Mouse (Mus musculus) embryonic facial prominence, embryonic 10.5 days (tissue): ENCODE data around the gene Fam240a. TPM values are rescaled to one million over a fixed set of nuclear protein-coding genes. Genes with fewer than 3 reads are reported as not detected.

ENCODE experiments used
- DNase-seq: peaks from one replicate; pipeline ENCODE4 v3.0.0-alpha.2; 2017; ENCODE audit warnings: low spot score
- H3K27ac ChIP-seq: fragments of 300-500 bp; sonication (generic); replicated peaks from 2 replicates; pipeline ENCODE4 v1.5.1; 2016; ENCODE audit warnings: mild to moderate bottlenecking
- H3K27me3 ChIP-seq: fragments of 300-500 bp; sonication (generic); replicated peaks from 2 replicates; pipeline ENCODE4 v1.6.1; 2016; ENCODE audit warnings: low read depth, mild to moderate bottlenecking; ENCODE audit not compliant: poor library complexity, severe bottlenecking
- H3K36me3 ChIP-seq: fragments of 300-500 bp; sonication (generic); replicated peaks from 2 replicates; pipeline ENCODE4 v1.6.1; 2016; ENCODE audit warnings: mild to moderate bottlenecking, moderate library complexity
- H3K4me1 ChIP-seq: fragments of 300-500 bp; sonication (generic); 2 replicates; pipeline ENCODE4 v1.6.1; 2016
- H3K4me3 ChIP-seq: fragments of 300-500 bp; sonication (generic); 2 replicates; pipeline ENCODE4 v1.5.1; 2016; ENCODE audit warnings: mild to moderate bottlenecking, moderate library complexity
- H3K9me3 ChIP-seq: fragments of 300-500 bp; sonication (generic); 2 replicates; pipeline ENCODE4 v1.6.1; 2016; ENCODE audit warnings: mild to moderate bottlenecking
- WGBS: fragments of 180-500 bp; shearing (Covaris S2); methylation state at CpG from one replicate; pipeline ENCODE4 v1.1.7; 2016; 5-methylcytosine and 5-hydroxymethylcytosine counted together
- polyA plus RNA-seq: library from polyadenylated mRNA; unstranded; fragments of >200 nt; fragmentation: Nextera tagmentation; extraction: Ambion mirVana; gene quantifications from 2 replicates; pipeline ENCODE4 v1.2.1, GENCODE M21; 2016

Gene Fam240a
- polyA plus RNA-seq = not detected in 2 replicates

DNA sequence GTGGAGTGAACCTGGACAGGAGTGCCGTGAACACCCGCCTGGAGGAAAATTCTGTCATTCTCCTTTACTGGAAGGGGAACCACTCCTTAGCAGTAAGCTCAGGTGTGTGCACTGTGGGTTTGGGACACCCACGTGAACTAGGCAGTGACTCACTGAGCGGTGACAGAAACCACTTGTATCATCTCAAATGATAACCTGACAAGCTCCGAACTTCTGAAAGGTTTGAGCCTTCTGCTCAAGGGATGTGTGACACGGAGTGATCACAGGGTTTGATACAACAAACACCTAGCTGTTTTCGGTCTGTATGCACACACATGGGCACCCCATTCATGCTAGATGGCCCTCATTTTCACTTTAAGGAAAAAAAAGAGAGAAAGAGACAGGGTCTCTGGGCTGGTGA is at the start of gene Fam240a:
Gene Fam240a, minus strand, starts transcription at position 76 of the 400 bp plus-strand sequence.
- Histone ChIP-seq H3K27ac (no peak within 1 kb of the TSS), H3K27me3 (no peaks in the 10 kb centered on the region), H3K36me3 (no peaks in the 10 kb centered on the region), H3K4me1 (peaks cover 13% of the 10 kb centered on the region), H3K9me3 (no peaks in the 10 kb centered on the region), H3K4me3 (no peak within 1 kb of the TSS)
- WGBS = 92% methylated on average over 7 of the region's 7 CpGs
- DNase-seq = no peak

DNA sequence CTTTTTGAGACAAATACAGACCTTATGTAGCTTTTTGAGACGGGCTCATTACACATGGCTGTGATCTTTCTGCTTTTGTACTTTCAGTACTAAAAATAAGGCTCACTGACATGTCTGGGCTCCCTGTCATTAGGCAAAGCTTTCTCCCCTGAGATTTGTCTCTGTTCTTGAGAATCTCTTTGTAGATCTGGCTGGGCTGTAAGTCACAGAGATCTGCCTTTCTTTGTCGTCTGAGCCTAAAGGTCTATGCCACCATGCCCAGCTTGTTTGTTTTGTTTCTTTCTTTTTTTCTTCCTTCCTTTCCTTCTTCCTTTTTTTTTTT is 49.2 kb upstream of the Fam240a start:
- H3K36me3 ChIP-seq = no peaks in the 10 kb centered on the region
- no peak overlapping the region for H3K27ac ChIP-seq
- no peak overlapping the region for H3K4me3 ChIP-seq
- H3K27me3 ChIP-seq = no peaks in the 10 kb centered on the region
- H3K9me3 ChIP-seq = no peaks in the 10 kb centered on the region
- DNase-seq = no peak
- 78% methylated on average over 2 of the region's 2 CpGs for WGBS
- H3K4me1 ChIP-seq = no peaks in the 10 kb centered on the region

DNA sequence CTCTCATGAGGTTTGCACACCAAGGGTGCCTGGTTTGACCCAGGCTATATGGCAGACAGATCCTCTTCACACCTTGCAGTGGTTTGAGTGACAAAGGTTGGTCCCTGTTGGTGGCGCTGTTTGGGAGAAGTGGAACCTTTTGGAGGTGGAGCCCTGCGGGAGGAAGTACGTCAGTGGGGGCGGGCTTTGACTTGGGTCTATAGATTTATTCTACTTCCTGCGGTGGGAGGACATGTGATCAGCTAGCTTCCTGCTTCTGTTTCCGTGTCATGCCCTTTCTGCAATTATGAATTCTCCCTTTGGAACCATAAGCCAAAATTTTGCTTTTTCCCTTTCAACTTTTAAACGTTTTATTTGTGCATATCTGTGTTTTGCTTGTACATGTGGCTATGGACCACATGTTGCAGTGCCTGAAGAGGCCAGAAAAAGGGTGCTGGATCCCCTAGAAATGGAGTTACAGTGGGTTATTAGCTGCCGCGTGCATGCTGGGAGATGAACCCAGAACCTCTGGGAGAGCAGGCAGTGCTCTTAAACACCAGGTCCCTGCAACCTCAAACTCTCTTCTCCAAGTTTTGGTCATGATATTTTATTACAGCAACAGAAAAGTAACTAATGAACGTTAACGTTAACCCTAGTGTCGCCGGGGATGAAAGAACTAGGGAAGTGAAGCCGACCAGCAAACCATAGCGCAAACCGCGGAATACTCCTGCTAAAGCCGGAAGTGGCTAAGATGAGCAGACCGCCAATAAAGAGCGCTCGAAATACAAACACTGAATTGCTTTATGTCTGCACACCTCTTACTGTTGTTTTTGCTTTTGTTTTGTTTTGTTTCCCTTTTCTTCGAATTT is 48.6 kb upstream of the Fam240a start:
- Histone ChIP-seq H3K36me3 (no peaks in the 10 kb centered on the region), H3K27ac (no peak overlapping the region), H3K9me3 (no peaks in the 10 kb centered on the region), H3K4me1 (no peaks in the 10 kb centered on the region), H3K27me3 (no peaks in the 10 kb centered on the region), H3K4me3 (no peak overlapping the region)
- DNase-seq = no peak
- WGBS = 92% methylated on average over 22 of the region's 22 CpGs

DNA sequence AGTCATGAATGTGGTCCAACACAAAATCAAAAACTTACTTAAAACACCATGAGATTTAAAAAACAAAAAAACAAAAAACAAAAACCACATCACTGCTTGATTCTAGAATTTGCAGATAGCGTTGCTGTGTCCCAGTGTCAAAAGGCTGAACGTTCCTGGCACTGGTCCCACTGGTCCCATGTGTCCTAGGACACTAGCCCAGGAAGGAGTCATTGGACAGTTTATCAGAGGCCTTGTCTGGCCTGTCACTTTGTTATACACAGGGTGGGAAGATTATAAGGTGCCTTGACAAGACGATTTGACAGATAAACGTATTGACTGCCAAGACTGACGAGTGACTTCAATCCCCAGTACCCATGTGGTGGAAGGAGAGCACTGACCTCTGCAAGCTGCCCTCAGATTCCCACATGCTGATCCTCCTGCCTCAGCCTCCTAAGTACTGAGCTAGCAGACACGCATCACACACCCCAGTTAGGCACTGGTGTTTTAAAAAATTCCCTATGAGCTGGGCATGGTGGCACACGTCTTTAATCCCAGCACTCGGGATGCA is 47.0 kb upstream of the Fam240a start:
- no peaks in the 10 kb centered on the region for H3K4me1 ChIP-seq
- no peaks in the 10 kb centered on the region for H3K36me3 ChIP-seq
- H3K27ac ChIP-seq = no peak overlapping the region
- H3K4me3 ChIP-seq = no peak overlapping the region
- H3K27me3 ChIP-seq = no peaks in the 10 kb centered on the region
- no peak for DNase-seq
- WGBS = 89% methylated on average over 8 of the region's 8 CpGs
- H3K9me3 ChIP-seq = no peaks in the 10 kb centered on the region

DNA sequence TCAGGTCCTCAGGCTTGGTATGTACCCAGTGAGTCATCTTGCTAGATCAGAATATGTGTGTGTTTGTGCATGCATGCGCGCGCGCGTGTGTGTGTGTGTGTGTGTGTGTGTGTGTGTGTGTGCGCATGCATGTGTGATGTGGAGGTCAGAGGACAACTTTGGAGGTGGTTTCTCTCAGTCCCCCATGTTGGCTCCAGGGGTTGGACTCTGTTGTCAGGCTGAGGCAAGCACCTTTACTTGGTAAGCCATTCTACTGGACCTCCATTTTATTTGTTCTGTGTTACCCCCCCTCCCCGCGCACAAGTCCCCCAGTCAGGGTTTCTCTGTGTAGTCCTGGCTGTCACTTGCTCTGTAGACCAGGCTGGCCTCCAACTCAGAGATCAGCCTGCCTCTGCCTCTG is 44.7 kb upstream of the Fam240a start:
- H3K4me1 ChIP-seq = no peaks in the 10 kb centered on the region
- 95% methylated on average over 8 of the region's 8 CpGs for WGBS
- no peaks in the 10 kb centered on the region for H3K27me3 ChIP-seq
- no peaks in the 10 kb centered on the region for H3K9me3 ChIP-seq
- no peak overlapping the region for H3K27ac ChIP-seq
- H3K4me3 ChIP-seq = no peak overlapping the region
- H3K36me3 ChIP-seq = no peaks in the 10 kb centered on the region
- no peak for DNase-seq

DNA sequence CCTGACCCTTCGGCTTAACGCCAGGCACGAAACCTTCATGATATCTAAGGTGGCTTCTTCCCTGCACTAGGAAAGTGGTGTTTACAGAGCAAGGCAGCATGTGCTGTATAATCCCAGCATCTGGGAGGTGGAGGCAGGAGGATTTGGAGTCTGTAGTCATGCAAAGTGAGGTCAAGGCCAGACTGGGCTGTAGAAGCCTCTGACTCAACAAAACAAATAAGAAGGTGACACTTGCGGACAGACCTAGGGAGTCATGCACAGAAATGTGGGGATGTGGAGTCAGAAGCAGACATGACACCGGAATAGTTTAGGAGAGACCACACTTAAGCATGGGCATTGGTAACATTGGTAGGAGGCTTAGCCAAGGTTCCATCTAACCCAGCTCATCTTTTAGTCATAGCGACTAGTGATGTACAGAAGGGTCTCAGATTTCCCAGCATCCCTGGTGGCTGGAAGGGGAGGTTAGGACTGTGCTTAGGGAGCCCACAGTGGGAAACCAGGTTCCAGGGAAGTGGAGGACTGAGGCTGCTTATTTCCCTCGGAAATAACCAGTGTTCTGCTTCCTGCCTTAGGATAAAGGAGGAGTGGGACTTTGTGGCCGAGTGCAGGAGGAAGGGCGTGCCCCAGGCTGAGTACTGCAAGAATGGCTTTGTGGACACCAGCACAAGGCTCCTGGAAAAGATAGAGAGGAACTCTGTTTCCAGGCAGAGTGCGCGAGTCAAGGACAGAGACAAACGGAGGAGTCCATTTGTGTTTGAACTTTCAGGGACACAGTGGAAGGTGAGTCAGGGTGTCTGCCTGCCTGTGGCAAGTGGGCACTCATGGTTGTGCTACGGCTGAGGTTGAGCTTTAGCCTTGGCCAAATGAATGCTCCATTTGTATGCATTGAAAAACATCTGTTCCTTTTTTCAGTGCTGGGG is 43.8 kb upstream of the Fam240a start:
- H3K27me3 ChIP-seq = peaks cover 8% of the 10 kb centered on the region
- DNase-seq = no peak
- H3K36me3 ChIP-seq = no peaks in the 10 kb centered on the region
- H3K4me3 ChIP-seq = no peak overlapping the region
- WGBS = 84% methylated on average over 13 of the region's 13 CpGs
- H3K27ac ChIP-seq = no peak overlapping the region
- no peaks in the 10 kb centered on the region for H3K4me1 ChIP-seq
- H3K9me3 ChIP-seq = no peaks in the 10 kb centered on the region

DNA sequence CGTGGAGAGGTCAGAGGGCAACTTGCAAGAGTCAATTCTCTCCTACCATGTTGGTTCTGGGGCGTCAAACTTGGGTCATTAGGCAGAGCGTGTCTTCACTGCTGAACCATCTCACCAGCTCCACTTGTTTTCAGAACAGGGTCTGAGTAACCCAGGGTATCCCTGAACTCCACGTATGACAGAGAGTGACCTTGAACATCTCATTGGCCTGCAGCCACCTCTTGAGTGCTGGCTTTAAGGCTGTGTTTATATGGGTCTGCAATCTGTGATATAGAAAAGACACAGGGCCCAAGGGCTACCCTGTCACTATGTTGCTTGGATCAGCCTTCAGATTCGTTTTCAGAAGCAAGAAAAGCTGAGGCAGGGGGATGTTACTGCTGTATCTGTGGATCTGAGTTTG is 43.0 kb upstream of the Fam240a start:
- H3K36me3 ChIP-seq = no peaks in the 10 kb centered on the region
- H3K27ac ChIP-seq = no peak overlapping the region
- WGBS = 81% methylated on average over 5 of the region's 5 CpGs
- no peak overlapping the region for H3K4me3 ChIP-seq
- no peak for DNase-seq
- H3K9me3 ChIP-seq = no peaks in the 10 kb centered on the region
- peaks cover 16% of the 10 kb centered on the region for H3K27me3 ChIP-seq
- H3K4me1 ChIP-seq = no peaks in the 10 kb centered on the region

DNA sequence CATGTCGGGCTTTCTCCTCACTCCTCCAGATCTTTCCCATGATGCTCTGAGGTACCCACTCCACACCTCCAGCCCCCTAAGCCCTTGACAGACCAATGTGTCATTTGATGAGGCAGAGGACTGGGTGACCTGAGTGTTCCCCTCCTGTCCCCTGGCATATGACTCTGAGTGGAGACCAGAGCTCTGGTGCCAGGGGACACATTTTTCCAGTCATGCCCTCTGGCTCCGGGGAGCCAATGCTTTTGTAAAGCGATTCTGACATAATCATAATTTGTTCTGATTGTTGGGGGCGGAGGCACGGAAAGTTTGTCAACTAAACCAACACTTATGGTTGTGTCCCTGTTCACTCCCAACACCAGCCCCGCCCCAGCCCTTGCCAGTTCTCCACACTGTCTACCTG is 39.3 kb upstream of the Fam240a start:
- Histone ChIP-seq H3K4me1 (peaks cover 10% of the 10 kb centered on the region), H3K27me3 (peaks cover 53% of the 10 kb centered on the region), H3K9me3 (no peaks in the 10 kb centered on the region), H3K4me3 (no peak overlapping the region), H3K36me3 (no peaks in the 10 kb centered on the region), H3K27ac (no peak overlapping the region)
- DNase-seq = no peak
- 87% methylated on average over 6 of the region's 6 CpGs for WGBS

DNA sequence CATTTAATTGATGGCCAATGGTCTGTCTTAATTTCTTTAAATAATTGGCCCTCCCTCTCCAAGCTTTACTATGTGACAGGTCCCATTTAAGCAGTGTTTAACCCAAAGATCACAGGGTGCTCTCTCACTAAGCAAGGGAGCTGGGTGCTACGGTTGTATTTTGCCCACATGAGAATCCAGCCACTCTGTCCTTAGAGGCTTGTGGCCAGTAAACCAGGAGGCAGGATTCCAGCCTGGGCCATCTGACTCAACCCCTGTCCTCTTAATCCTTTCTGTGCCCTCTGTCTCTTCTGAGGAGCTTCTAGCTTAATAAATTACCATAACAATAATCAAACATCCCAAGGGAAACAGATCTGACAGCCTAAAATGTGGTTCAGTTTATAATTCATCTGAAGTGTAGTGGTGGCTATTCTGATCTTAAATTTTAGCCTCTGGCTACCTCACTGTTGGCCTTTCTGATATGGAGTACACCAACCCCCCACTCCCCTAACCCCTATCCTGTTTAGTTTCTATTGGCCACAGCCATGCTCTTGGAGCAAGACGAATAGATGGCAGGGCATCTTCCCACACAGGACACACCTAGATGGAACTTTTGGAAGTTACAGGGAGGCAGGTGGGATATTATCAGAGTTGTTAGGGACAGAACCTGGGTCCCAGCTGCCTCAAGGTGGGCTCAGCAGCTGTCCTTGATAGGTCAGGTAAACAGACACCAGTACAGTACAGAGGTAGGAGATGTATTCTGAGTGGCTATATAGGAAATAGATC is 38.2 kb upstream of the Fam240a start:
- WGBS = 44% methylated on average over 2 of the region's 2 CpGs
- no peak overlapping the region for H3K27ac ChIP-seq
- peaks cover 10% of the 10 kb centered on the region for H3K4me1 ChIP-seq
- DNase-seq = no peak
- H3K27me3 ChIP-seq = peaks cover 59% of the 10 kb centered on the region
- H3K4me3 ChIP-seq = no peak overlapping the region; the same call in 1 of the 2 replicates
- no peaks in the 10 kb centered on the region for H3K9me3 ChIP-seq
- no peaks in the 10 kb centered on the region for H3K36me3 ChIP-seq

DNA sequence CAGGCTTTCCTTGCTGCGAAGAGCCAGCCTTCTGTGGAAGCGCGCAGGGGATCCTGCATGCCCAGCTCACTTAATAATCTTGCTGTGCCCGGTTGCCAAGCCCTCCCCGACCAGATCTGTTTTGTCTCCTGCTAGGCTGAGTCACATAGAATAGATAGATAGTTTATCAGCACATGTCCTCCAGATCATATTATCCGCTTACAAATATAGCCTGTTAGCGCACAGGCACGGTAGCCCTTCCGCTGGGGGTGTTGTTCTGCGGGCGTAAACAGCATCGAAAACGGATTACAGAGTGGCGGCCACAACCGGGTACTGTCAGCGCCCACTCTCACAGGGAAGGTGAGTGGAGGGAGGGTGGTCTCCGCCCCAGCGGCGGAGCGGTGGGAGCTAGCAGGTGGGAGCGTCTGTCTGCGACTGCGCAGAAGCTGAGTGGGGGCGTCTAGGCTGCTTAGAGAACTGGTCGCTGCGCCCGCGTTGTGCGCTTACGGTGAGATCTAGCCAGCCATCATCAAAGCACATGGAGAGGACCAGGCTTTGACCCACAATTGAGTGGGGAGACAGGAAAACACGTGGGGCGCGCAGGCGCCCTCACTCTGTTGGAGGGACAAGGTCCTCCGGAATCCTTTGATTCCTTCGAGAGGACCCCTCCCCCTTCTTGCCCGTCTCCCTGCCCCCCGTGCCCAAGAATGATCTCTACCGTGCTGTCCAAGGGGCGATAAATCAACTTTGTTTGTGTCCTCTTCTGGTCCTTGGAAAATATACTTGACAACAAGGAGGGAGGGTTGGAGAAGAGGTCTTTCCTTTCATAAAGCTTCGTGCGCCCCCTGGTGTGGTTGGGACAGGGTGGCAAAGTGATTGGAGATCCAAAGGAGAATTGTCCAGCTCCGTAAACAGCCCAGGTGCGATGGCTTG is 37.1 kb upstream of the Fam240a start:
- peaks cover 10% of the 10 kb centered on the region for H3K4me1 ChIP-seq
- H3K27me3 ChIP-seq = peaks cover 65% of the 10 kb centered on the region
- DNase-seq = peak; percentile 78
- H3K4me3 ChIP-seq = peak overlapping the region; percentile 70
- 2% methylated on average over 44 of the region's 44 CpGs for WGBS
- H3K36me3 ChIP-seq = no peaks in the 10 kb centered on the region
- H3K9me3 ChIP-seq = no peaks in the 10 kb centered on the region
- peak overlapping the region; percentile 52; the same call in 1 of the 2 replicates for H3K27ac ChIP-seq

DNA sequence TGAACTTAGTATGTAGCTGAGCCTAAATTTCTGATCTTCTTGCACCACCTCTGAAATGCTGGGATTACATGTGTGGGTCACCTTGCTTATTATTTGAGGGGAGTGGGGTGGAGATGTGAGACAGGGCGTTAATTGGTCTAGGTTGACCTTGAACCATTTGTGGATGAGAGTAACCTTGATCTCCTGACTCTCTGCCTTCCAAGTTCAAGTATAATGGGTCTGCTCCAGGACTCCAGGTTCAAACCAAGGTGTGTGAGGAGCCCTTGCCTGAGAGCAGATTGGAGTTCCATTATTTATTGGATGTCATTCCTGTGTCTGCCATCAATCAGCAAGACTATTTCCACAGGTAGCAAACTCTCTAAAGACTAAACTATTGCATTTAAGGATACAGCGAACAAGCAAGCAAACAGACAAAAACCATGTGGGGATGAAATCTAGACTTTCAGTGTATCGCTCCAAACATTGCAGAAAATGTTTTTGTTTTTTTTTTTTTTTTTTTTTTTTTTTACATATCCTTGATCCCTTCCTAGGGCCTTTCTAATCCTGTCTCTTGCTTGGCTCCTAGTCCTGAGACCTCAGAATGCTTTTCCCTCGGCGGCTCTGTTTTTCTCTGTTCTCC is 36.4 kb upstream of the Fam240a start:
- peaks cover 70% of the 10 kb centered on the region for H3K27me3 ChIP-seq
- no peaks in the 10 kb centered on the region for H3K36me3 ChIP-seq
- DNase-seq = no peak
- H3K4me1 ChIP-seq = peaks cover 10% of the 10 kb centered on the region
- WGBS = 45% methylated on average over 5 of the region's 5 CpGs
- no peak overlapping the region for H3K27ac ChIP-seq
- H3K9me3 ChIP-seq = no peaks in the 10 kb centered on the region
- peak overlapping the region; percentile 70 for H3K4me3 ChIP-seq
